In the genomic region with DNA sequence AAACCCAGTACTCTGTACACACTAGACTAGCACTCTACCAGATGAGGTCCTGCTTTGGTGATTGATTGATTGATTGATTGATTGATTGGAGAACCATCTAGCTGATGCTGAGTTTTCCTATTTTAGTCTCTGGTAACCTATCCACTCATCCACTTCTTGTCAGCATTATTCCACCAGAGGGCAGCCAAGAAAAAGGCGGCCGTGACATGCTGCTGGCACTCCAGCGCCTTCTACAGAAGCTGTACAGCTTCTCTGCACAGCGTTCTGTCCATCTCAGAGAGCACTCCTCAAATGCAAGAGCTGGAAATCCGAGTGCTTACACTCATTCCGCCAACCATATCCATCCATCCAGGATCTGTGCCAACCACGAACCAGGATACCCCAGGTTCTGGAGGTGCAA, we compare ENCODE assay signal across 9 mouse cellular contexts. TPM values are rescaled to one million over a fixed set of nuclear protein-coding genes. Genes with fewer than 3 reads are reported as not detected.
DNase-seq lines count a peak whose midpoint lies in the region; ATAC-seq lines count a peak whose summit lies in the region.
"Had no signal": no experiment of that assay in that cellular context is flagged by ENCODE, and none has a peak within 500 bp of the region (broad histone marks: within the 10 kb centered on the region; RNA-seq: fewer than 3 reads in every experiment).

No protein-coding gene starts in this region.

- H3K27me3 ChIP-seq in forebrain, embryonic 15.5 days, result no peaks in the 10 kb centered on the region
- no peaks in the 10 kb centered on the region for H3K27me3 ChIP-seq in hindbrain, embryonic 12.5 days
- H3K27me3 ChIP-seq: embryonic facial prominence, embryonic 12.5 days had no signal

- no peak overlapping the region for H3K4me2 ChIP-seq in forebrain, embryonic 15.5 days (replicated peaks)
- no peak overlapping the region for H3K4me2 ChIP-seq in hindbrain, embryonic 12.5 days (replicated peaks)
- H3K4me2 ChIP-seq: embryonic facial prominence, embryonic 12.5 days had no signal

- 34% methylated on average over 7 of the region's 7 CpGs for WGBS in forebrain, embryonic 15.5 days
- 40% methylated on average over 7 of the region's 7 CpGs for WGBS in hindbrain, embryonic 12.5 days

- no peaks in the 10 kb centered on the region for H3K9me3 ChIP-seq in forebrain, embryonic 15.5 days
- H3K9me3 ChIP-seq in hindbrain, embryonic 12.5 days (replicated peaks), result no peaks in the 10 kb centered on the region
- H3K9me3 ChIP-seq: embryonic facial prominence, embryonic 12.5 days had no signal

- no peak overlapping the region for H3K4me3 ChIP-seq in forebrain, embryonic 15.5 days
- no peak overlapping the region for H3K4me3 ChIP-seq in hindbrain, embryonic 12.5 days
- H3K4me3 ChIP-seq: embryonic facial prominence, embryonic 12.5 days had no signal

- H3K36me3 ChIP-seq in forebrain, embryonic 15.5 days, result no peaks in the 10 kb centered on the region
- H3K36me3 ChIP-seq in hindbrain, embryonic 12.5 days, result no peaks in the 10 kb centered on the region
- H3K36me3 ChIP-seq: embryonic facial prominence, embryonic 12.5 days had no signal

- DNase-seq in MN1 (ENCODE audit: low spot score), result peak; percentile 15
- peak; percentile 86 for DNase-seq in brain, adult 2 months (ENCODE audit: low read depth, low spot score)
- peak; percentile 47 for DNase-seq in layer of hippocampus, adult 9-10 months (ENCODE audit: low spot score)
- DNase-seq in lung, postnatal 25 days (ENCODE audit: low spot score), result peak; percentile 66
- DNase-seq in right cerebral cortex, adult 2 months (ENCODE audit: low spot score in 2 of 2), result peak; percentile 66 to 72
- DNase-seq in spleen, adult 12 weeks (ENCODE audit: low spot score), result no peak

- H3K4me1 ChIP-seq in forebrain, embryonic 15.5 days, result peaks cover 3% of the 10 kb centered on the region; the same call in 1 of the 2 replicates
- no peaks in the 10 kb centered on the region for H3K4me1 ChIP-seq in hindbrain, embryonic 12.5 days

- 0 out of 2 replicates have a peak, but pooled peaks have one; percentile 38 for ATAC-seq in forebrain, embryonic 15.5 days (replicated peaks)
- peak; percentile 60 for ATAC-seq in hindbrain, embryonic 12.5 days (ENCODE audit: low FRiP score)

- no peak overlapping the region for H3K9ac ChIP-seq in forebrain, embryonic 15.5 days (replicated peaks)
- no peak overlapping the region for H3K9ac ChIP-seq in hindbrain, embryonic 12.5 days
- H3K9ac ChIP-seq: embryonic facial prominence, embryonic 12.5 days had no signal

- H3K27ac ChIP-seq in forebrain, embryonic 15.5 days (replicated peaks), result no peak overlapping the region
- no peak overlapping the region for H3K27ac ChIP-seq in hindbrain, embryonic 12.5 days
- H3K27ac ChIP-seq: embryonic facial prominence, embryonic 12.5 days had no signal

RNA-seq across cellular contexts. Expression of a gene that starts 5.8 kb away (rescaled TPM):
- 70.9 and 71.8 TPM in 2 replicates for polyA plus RNA-seq in forebrain, embryonic 15.5 days (2015; fragmentation: Nextera tagmentation; extraction: Ambion mirVana)
- polyA plus RNA-seq in hindbrain, embryonic 12.5 days (2016; fragmentation: Nextera tagmentation; extraction: Ambion mirVana), result 55.0 and 60.0 TPM in 2 replicates
